Mouse (Mus musculus): Measurements from ENCODE around the gene Lef1. TPM values are rescaled to one million over a fixed set of nuclear protein-coding genes. Genes with fewer than 3 reads are reported as not detected.

The Lef1 gene
- polyA plus RNA-seq, 1 experiment from 2014 or later = 37.1 TPM

GRCm38 (mm10) chr3:131199590-131200288 is 89.5 kb downstream of the Lef1 start:
- Histone ChIP-seq H3K27me3 (no peaks in the 10 kb centered on the region), H3K9ac (no peak overlapping the region), H3K4me1 (peaks cover 14% of the 10 kb centered on the region), H3K27ac (no peak overlapping the region), H3K36me3 (no peaks in the 10 kb centered on the region), H3K4me3 (no peak overlapping the region), H3K4me2 (no peak overlapping the region), H3K9me3 (no peaks in the 10 kb centered on the region)
- 72% methylated on average over 20 of the region's 20 CpGs for WGBS
- ATAC-seq (ENCODE audit: insufficient number of reproducible peaks, low FRiP score, low TSS enrichment, low read depth) = no peak

DNA sequence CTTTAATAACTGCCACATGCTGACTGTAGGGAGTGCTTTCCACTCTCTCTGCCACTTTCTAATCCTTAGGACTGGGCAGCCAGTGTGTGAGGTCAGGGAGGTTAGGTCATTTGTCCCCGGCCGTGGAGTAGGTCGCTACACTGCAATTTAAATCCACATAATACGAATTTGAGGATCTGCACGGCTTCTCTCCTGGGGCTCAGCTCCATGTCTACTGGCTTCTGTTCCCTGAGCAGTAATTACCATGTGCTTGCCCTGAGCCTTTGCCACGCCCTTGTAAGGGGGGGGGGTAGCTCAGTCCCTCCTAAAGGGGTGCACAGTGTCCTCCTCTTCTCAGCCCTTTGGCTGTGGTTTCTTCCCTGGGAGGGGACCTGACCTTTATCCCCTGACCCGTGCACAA is 92.0 kb downstream of the Lef1 start:
- Histone ChIP-seq H3K4me2 (no peak overlapping the region), H3K4me3 (no peak overlapping the region), H3K36me3 (no peaks in the 10 kb centered on the region), H3K9me3 (no peaks in the 10 kb centered on the region), H3K27ac (no peak overlapping the region), H3K4me1 (peaks cover 9% of the 10 kb centered on the region), H3K27me3 (no peaks in the 10 kb centered on the region), H3K9ac (no peak overlapping the region)
- ATAC-seq (ENCODE audit: insufficient number of reproducible peaks, low FRiP score, low TSS enrichment, low read depth) = no peak
- 28% methylated on average over 7 of the region's 7 CpGs for WGBS

- no peak for ATAC-seq (ENCODE audit: insufficient number of reproducible peaks, low FRiP score, low TSS enrichment, low read depth)
- H3K4me3 ChIP-seq = no peak overlapping the region
Observed at GRCm38 (mm10) chr3:131207846-131208245, 97.6 kb downstream of the Lef1 start.

DNA sequence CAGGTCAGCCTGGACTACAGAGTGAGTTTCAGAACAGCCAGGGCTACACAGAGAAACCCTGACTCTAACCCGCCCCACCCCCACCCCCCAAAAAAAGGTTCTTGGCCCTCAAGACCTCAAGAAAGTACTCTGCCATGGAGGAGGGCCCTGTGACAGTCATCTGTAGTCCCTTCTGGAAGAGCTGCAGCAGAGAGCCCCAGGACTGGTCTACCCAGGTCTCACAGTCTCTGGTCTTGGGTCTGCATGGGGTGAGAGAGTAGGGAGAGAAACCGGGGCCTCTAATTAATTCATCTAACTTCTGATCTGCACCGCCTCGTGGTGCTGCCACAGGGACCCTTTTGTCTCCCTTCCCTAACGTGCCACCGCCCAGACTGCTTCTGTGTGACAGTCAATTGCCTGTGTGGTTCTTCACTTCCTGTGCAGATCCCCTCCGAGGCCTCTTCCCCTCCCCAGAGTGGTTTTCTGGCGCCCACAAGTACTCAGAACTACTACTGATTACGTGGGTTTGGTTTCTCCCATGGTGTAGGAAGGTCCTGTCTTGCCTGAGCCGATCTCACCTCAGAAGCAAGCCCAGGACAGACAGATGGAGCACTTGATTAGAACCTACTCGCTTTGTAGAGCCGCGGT is 98.1 kb downstream of the Lef1 start:
- WGBS = 79% methylated on average over 13 of the region's 13 CpGs
- no peak overlapping the region for H3K27ac ChIP-seq
- H3K4me3 ChIP-seq = no peak overlapping the region
- H3K27me3 ChIP-seq = no peaks in the 10 kb centered on the region
- H3K9me3 ChIP-seq = no peaks in the 10 kb centered on the region
- H3K4me2 ChIP-seq = no peak overlapping the region
- no peaks in the 10 kb centered on the region for H3K36me3 ChIP-seq
- no peak overlapping the region for H3K9ac ChIP-seq
- peaks cover 16% of the 10 kb centered on the region for H3K4me1 ChIP-seq
- ATAC-seq (ENCODE audit: insufficient number of reproducible peaks, low FRiP score, low TSS enrichment, low read depth) = 0 out of 2 replicates have a peak, but pooled peaks have one; percentile 40

More at GRCm38 (mm10) chr3:131207846-131208245, 97.6 kb downstream of the Lef1 start:
- Histone ChIP-seq H3K27me3 (no peaks in the 10 kb centered on the region), H3K4me1 (peaks cover 13% of the 10 kb centered on the region), H3K4me2 (no peak overlapping the region), H3K9ac (no peak overlapping the region), H3K27ac (no peak overlapping the region), H3K9me3 (no peaks in the 10 kb centered on the region), H3K36me3 (no peaks in the 10 kb centered on the region)
- 67% methylated on average over 5 of the region's 5 CpGs for WGBS

- Histone ChIP-seq H3K9me3 (no peaks in the 10 kb centered on the region), H3K36me3 (no peaks in the 10 kb centered on the region), H3K27me3 (no peaks in the 10 kb centered on the region), H3K27ac (no peak overlapping the region), H3K9ac (no peak overlapping the region), H3K4me1 (peaks cover 21% of the 10 kb centered on the region), H3K4me2 (no peak overlapping the region), H3K4me3 (no peak overlapping the region)
- 79% methylated on average over 7 of the region's 7 CpGs for WGBS
- no peak for ATAC-seq (ENCODE audit: insufficient number of reproducible peaks, low FRiP score, low TSS enrichment, low read depth)
Observed at GRCm38 (mm10) chr3:131212200-131212599, 101.9 kb downstream of the Lef1 start.

DNA sequence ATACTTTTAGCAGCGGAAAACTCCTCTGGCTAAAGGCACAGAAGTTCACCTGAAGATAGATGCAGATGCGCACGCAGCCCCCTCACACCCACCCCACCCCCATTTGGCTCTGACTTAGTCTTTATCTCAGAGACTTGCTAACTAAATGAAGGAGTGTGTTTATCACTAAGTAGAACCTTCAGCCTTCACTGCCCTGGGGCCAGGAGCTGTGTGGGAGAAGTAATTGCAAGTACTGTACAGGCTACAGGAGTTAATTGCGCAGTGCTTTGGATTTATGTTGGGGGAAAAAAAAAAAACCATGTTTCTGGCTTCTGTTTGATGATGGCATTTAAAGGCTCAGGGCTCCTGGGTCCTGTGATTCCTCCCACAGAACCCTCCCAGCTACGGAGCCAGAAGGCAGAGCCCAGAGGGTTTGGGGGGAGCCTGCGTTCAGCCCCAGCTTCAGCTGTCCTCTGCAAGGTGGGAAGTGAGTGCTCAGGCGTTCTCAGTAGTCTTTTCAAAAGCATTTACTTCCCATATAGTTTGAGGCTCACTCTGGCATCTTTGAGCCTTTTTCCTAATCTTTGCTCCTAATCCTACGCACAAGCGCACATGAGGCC is 103.9 kb downstream of the Lef1 start:
- ATAC-seq (ENCODE audit: insufficient number of reproducible peaks, low FRiP score, low TSS enrichment, low read depth) = no peak
- 45% methylated on average over 9 of the region's 9 CpGs for WGBS
- H3K27ac ChIP-seq = no peak overlapping the region

DNA sequence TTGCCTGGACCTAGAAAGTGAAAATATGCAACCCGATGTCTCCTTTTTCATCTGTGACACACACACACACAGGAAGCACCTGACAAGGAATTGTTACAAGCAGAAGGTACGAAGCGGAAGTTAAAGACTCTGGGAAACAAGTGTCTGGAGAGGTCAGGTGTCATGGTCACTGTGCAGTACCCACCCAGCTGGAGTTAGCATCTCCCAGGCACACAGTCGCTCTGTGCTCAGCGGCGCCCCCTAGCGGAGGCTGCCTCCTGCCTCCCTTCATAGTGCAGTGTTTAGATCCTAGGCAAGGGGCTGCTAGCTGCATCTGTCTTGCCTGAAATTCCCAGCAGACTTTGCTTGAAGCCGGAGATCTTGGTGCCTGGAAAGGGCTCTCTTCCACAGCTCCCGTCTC is 104.6 kb downstream of the Lef1 start:
- no peaks in the 10 kb centered on the region for H3K27me3 ChIP-seq
- no peaks in the 10 kb centered on the region for H3K36me3 ChIP-seq
- no peak overlapping the region; the same call in 1 of the 2 replicates for H3K9ac ChIP-seq
- H3K4me2 ChIP-seq = no peak overlapping the region
- ATAC-seq (ENCODE audit: insufficient number of reproducible peaks, low FRiP score, low TSS enrichment, low read depth) = no peak
- H3K4me1 ChIP-seq = peaks cover 12% of the 10 kb centered on the region; the same call in 1 of the 2 replicates
- WGBS = 56% methylated on average over 9 of the region's 9 CpGs
- no peak overlapping the region for H3K27ac ChIP-seq
- no peaks in the 10 kb centered on the region for H3K9me3 ChIP-seq
- H3K4me3 ChIP-seq = no peak overlapping the region

More for the DNA sequence above, 103.9 kb downstream of the Lef1 start:
- Histone ChIP-seq H3K4me3 (no peak overlapping the region), H3K36me3 (no peaks in the 10 kb centered on the region), H3K4me1 (peaks cover 12% of the 10 kb centered on the region; the same call in 1 of the 2 replicates), H3K27me3 (no peaks in the 10 kb centered on the region), H3K4me2 (no peak overlapping the region), H3K9ac (no peak overlapping the region), H3K9me3 (no peaks in the 10 kb centered on the region)

DNA sequence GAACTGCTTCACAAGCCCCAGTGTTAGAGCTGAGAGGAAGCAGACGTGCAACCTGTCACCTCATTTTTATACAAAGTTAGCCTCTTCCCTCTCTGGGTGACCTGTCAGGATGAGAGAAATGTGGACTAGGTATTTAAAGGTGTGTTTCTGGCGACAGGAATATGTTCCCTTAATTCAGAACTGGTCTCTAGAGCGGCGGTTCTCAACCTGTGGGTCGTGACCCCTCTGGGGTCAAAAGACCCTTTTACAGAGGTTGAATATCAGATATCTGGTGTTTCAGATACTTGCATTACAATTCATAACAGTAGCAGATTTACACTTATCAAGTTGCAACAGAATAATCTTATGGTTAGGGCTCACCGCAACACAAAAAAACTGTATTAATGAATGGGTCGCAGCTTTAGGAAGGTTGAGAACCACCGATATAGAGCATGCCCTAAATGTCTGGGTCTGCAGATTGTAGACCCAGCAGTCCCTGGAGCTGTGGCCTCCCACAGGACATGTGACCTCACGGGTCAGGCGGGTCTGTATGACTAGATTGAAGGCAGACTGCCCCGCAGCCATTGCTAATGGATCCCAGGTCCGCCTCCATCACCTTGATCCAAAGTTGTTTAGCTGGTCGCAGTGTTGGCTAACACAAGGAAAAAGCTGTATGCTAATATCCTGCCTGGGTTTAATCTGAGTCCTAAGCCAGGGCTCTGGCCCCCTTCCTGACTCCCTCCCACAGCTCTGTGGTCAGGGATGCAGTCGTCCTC is 108.5 kb downstream of the Lef1 start:
- ATAC-seq (ENCODE audit: insufficient number of reproducible peaks, low FRiP score, low TSS enrichment, low read depth) = no peak
- Histone ChIP-seq H3K4me2 (no peak overlapping the region), H3K27ac (no peak overlapping the region), H3K36me3 (no peaks in the 10 kb centered on the region), H3K4me3 (no peak overlapping the region), H3K4me1 (peaks cover 3% of the 10 kb centered on the region; the same call in 1 of the 2 replicates), H3K27me3 (no peaks in the 10 kb centered on the region), H3K9ac (no peak overlapping the region), H3K9me3 (no peaks in the 10 kb centered on the region)
- 75% methylated on average over 14 of the region's 14 CpGs for WGBS

DNA sequence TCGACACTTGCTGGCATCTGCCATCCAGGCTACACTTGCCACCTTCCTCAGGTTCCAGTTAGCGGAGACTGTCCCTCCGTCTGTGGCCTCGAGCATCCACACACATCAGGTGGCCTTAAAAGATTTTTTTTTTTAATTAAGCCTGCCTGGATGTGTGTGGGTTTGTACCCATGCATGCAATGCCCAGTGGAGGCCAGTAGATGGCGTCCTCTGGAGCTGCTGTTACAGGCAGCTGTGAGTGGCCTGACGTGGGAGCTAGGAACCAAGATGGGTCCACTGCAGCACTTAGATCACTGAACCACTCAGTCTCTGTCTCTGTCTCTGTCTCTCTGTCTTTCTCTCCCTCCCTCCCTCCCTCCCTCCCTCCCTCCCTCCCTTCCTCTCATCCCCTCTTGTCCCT is 117.8 kb downstream of the Lef1 start:
- Histone ChIP-seq H3K4me2 (no peak overlapping the region), H3K9ac (no peak overlapping the region), H3K4me3 (no peak overlapping the region), H3K27ac (no peak overlapping the region), H3K36me3 (peaks cover 12% of the 10 kb centered on the region), H3K27me3 (no peaks in the 10 kb centered on the region), H3K4me1 (no peaks in the 10 kb centered on the region), H3K9me3 (no peaks in the 10 kb centered on the region)
- 66% methylated on average over 6 of the region's 6 CpGs for WGBS
- no peak for ATAC-seq (ENCODE audit: insufficient number of reproducible peaks, low FRiP score, low TSS enrichment, low read depth)

GRCm38 (mm10) chr3:131237061-131237460 is 126.8 kb downstream of the Lef1 start:
- Histone ChIP-seq H3K27ac (no peak overlapping the region), H3K36me3 (peaks cover 54% of the 10 kb centered on the region), H3K4me1 (no peaks in the 10 kb centered on the region), H3K4me2 (no peak overlapping the region), H3K4me3 (no peak overlapping the region), H3K9ac (no peak overlapping the region), H3K9me3 (no peaks in the 10 kb centered on the region), H3K27me3 (no peaks in the 10 kb centered on the region)
- ATAC-seq (ENCODE audit: insufficient number of reproducible peaks, low FRiP score, low TSS enrichment, low read depth) = no peak
- 47% methylated on average over 6 of the region's 6 CpGs for WGBS

DNA sequence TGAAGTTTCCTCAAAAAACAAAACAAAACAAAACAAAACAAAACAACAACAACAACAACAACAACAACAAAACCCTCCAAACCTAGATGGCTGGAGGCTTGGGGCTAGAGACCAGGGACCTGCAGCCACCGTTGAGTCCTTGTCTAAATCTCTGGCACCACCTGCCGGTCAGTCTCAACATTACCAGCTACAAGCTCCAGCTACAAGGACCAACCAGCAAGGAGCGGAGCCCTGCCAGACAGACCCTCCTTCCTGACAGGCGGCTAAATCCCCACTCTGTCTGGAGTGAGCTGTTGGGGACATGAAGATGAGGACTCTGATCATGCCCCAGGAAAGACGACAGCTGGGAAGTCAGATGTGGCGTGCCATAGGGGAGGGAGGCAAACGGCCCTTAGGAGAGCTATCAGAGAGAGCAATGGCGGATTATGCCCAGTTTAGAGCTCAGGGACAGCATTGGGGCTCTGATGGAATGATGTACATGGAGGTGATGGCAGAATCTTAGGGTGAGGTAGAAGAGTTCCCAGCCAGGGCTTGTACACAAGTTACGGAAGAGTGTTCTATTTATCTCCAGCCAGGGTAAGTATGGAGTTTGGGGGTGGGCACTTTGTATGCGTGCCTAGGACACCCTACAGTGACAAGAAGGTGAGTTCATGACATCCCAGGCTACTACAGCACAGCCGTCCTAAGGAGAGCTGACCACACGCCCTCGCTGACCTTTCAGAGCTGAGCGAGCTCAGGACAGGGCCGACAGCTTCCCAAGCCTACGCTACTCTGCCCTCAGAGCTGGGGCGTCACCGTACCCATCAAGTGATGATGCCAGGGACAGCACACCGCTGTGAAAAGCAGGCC is 127.7 kb downstream of the Lef1 start:
- peak; percentile 35 for ATAC-seq (ENCODE audit: insufficient number of reproducible peaks, low FRiP score, low TSS enrichment, low read depth)
- Histone ChIP-seq H3K4me2 (no peak overlapping the region), H3K4me3 (no peak overlapping the region), H3K4me1 (no peaks in the 10 kb centered on the region), H3K36me3 (peaks cover 63% of the 10 kb centered on the region), H3K9me3 (no peaks in the 10 kb centered on the region), H3K27ac (no peak overlapping the region), H3K27me3 (no peaks in the 10 kb centered on the region), H3K9ac (no peak overlapping the region)
- WGBS = 59% methylated on average over 19 of the region's 19 CpGs
